Mouse (Mus musculus) olfactory bulb, adult 2 months (tissue): Measurements from ENCODE around the gene Efna5.

Source experiments
- CTCF ChIP-seq: fragments of 200-500 bp; IDR thresholded peaks from 2 replicates; pipeline ENCODE4 v1.5.1; 2012; ENCODE audit warnings: low read depth, mild to moderate bottlenecking, low read length, moderate library complexity; ENCODE audit not compliant: insufficient read depth
- POLR2A ChIP-seq: fragments of 200-500 bp; IDR thresholded peaks from 2 replicates; pipeline ENCODE4 v1.6.1; 2012; ENCODE audit warnings: mild to moderate bottlenecking, low read depth, low read length, moderate library complexity; ENCODE audit not compliant: insufficient read depth

DNA sequence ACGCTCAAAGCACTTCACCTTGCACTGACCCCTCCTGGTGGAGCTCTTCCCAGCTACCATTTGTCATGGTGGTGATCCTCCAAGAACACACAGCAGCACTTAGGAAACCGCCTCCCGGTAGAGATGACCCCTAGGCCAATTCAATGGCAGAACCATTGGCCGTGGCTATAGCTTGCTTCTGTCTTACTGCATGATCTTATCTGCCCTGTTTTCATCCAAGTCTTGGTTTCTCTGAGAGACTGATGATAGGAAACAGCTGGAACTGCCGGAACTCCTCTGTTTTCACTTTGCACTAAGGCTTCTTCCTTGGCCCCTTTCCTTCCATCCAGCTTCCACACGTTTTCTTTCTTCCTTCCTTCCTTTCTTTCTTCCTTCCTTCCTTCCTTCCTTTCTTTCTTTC is 17.9 kb upstream of the Efna5 start:
- TF ChIP-seq CTCF (no peak), POLR2A (no peak)
